Mouse (Mus musculus): Measurements from ENCODE around the gene Umad1. TPM values are rescaled to one million over a fixed set of nuclear protein-coding genes. Genes with fewer than 3 reads are reported as not detected.

Umad1 gene
- polyA plus RNA-seq (2012; rRNA removed), result 2.4 and 3.6 TPM in 2 replicates

GRCm38 (mm10) chr6:8259004-8259666, at the start of gene Umad1, which contains the start of the genes Rpa3 and Gm45062:
Gene Umad1, plus strand, starts transcription at chr6:8259288.
Gene Rpa3, minus strand, starts transcription at chr6:8259173.
Gene Gm45062, plus strand, starts transcription at chr6:8259450.

Other genes with a start within 250 kb of the Umad1 start
- gene Col28a1, start 66.7 kb upstream of the Umad1 start, polyA plus RNA-seq (2012; rRNA removed), result 0.09 and 0.12 TPM in 2 replicates
- 0.39 and 0.60 TPM in 2 replicates for gene Mios, start 50.1 kb upstream of the Umad1 start, polyA plus RNA-seq (2012; rRNA removed)
- not detected in 2 replicates for gene Rpa3, start 115 bp upstream of the Umad1 start, polyA plus RNA-seq (2012; rRNA removed)
- not detected in 2 replicates for gene Gm45062, start 162 bp downstream of the Umad1 start, polyA plus RNA-seq (2012; rRNA removed)

Measured in stomach, adult 2 months (tissue).